Mouse (Mus musculus): Measurements from ENCODE around the gene C130032M10Rik.

GRCm38 (mm10) chr9:114486808-114487207, 28.7 kb upstream of the C130032M10Rik start:
- no peak for TF ChIP-seq CTCF (IDR thresholded peaks at IDR 0.05; ENCODE audit: control insufficient read depth, insufficient read depth, insufficient read length)
- no peak for TF ChIP-seq MAX (IDR thresholded peaks at IDR 0.05)
